Mouse (Mus musculus): ENCODE measurements at regions not wholly inside any gene's neighbourhood (a gene's known extent, or its start where the extent isn't known, plus 50 kb on each side); places are given as distances from the start of the nearest gene placed in this dataset.

- no peaks in the 10 kb centered on the region for H3K27me3 ChIP-seq (ENCODE audit: control insufficient read depth, insufficient read depth, low read length)
- no peaks in the 10 kb centered on the region for H3K4me1 ChIP-seq (ENCODE audit: control insufficient read depth in 2 of 2, insufficient read depth in 2 of 2, low read length in 2 of 2)
- ATAC-seq (ENCODE audit: insufficient number of reproducible peaks, insufficient read depth, low FRiP score, low read depth): no peak
- no peak overlapping the region for H3K27ac ChIP-seq (replicated peaks in 1 of 2; ENCODE audit: control insufficient read depth in 1 of 2, insufficient read depth in 1 of 2, low read depth in 2 of 2, low read length in 2 of 2)
- peaks cover 4% of the 10 kb centered on the region; the same call in 1 of the 2 replicates for H3K9me3 ChIP-seq (ENCODE audit: control insufficient read depth, low read length)
- no peak overlapping the region for H3K4me3 ChIP-seq (ENCODE audit: control insufficient read depth in 1 of 2, insufficient read depth in 1 of 2, low read depth in 1 of 2, low read length in 2 of 2)
- H3K36me3 ChIP-seq (ENCODE audit: control insufficient read depth, insufficient read depth, low read length): no peaks in the 10 kb centered on the region
- no peak overlapping the region for H3K4me2 ChIP-seq (ENCODE audit: low read length)
- H3K9ac ChIP-seq (ENCODE audit: low read length): no peak overlapping the region
- WGBS: 70% methylated on average over 3 of the region's 3 CpGs
Measured at GRCm38 (mm10) chr16:8201306-8201705, 223.6 kb downstream of the Tmem114 start.

DNA sequence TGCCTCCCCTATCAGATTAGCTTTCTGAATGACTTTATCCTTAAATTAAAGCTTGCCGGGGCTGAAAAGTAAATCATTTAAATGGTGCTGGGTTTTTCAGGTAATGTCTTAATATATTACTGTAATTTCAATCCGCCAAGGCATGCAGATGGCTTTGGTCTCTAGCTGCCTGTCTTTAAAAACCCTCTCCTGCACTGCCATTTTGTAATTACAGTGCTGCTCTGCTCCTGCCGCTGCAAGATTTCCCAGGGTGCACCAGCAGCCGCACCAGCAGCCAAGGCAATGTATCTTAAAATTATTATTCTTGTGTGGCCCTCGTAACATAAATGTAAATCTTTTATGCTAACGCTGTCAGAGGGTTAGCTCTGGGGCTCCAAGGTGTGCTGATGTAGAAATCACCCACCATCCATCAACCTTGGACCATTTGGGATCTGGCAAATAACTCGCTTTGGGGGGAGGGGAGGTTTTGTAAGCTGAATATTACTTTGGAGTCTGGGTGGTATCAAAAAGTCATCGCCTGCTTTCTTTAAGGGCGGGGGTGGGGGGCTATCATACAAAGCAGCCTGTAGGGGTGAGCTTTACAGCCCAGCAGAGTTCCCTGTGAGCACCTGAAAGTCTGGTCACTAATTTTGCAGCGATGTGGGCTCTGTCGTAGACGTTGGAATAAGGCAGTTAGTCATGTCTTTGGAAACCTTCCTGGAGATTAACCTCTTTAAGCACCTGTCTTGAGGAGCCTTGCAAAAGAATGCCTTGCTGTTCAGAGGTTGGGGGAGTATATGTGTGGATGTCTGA is 226.0 kb downstream of the Tmem114 start:
- no peak for ATAC-seq (ENCODE audit: insufficient number of reproducible peaks, insufficient read depth, low FRiP score, low read depth)

DNA sequence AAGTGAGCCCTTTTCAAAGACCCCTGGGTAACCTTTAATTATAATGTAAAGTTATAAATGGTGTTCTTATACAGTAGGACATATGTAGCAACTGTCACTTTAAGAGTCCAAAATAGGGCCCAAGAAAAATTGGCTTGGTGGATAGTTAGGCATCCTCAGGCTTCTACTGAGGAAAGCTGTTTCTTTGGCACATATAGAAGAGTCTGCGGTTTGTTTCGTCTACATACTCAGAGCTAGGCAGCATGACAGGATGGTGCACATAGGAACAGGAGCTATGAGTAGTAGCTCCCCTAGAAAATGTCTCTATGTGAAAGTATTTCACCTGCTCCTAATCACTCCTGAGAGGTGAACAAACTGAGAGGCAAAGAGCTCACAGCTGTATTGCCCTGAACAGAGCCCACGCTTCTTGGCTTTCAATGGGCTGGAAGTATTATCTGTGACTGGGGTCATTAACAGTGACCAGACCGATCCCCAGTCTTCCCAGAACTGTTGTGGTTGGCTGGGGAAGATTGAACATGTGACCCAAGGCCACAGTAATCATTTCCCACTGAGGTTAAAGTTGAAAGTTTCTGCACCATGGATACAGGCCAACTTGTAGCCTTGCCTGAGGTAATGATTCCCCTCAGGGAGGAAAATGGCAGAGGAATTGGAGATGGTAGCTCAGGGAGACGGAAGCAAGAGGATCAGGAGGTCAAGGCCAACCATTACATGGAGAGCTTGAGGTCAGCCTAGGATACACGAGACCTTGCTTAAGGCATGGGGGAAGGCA is 235.3 kb downstream of the Tmem114 start:
- 77% methylated on average over 6 of the region's 6 CpGs for WGBS
- Histone ChIP-seq H3K4me3 (ENCODE audit: control insufficient read depth in 1 of 2, insufficient read depth in 1 of 2, low read depth in 1 of 2, low read length in 2 of 2) (no peak overlapping the region), H3K9ac (ENCODE audit: low read length) (no peak overlapping the region), H3K9me3 (ENCODE audit: control insufficient read depth, low read length) (no peaks in the 10 kb centered on the region), H3K36me3 (ENCODE audit: control insufficient read depth, insufficient read depth, low read length) (no peaks in the 10 kb centered on the region), H3K4me2 (ENCODE audit: low read length) (no peak overlapping the region), H3K27ac (replicated peaks in 1 of 2; ENCODE audit: control insufficient read depth in 1 of 2, insufficient read depth in 1 of 2, low read depth in 2 of 2, low read length in 2 of 2) (no peak overlapping the region), H3K4me1 (ENCODE audit: control insufficient read depth in 2 of 2, insufficient read depth in 2 of 2, low read length in 2 of 2) (no peaks in the 10 kb centered on the region), H3K27me3 (ENCODE audit: control insufficient read depth, insufficient read depth, low read length) (no peaks in the 10 kb centered on the region)
- ATAC-seq (ENCODE audit: insufficient number of reproducible peaks, insufficient read depth, low FRiP score, low read depth): no peak

More for the DNA sequence above, 226.0 kb downstream of the Tmem114 start:
- no peaks in the 10 kb centered on the region for H3K36me3 ChIP-seq (ENCODE audit: control insufficient read depth, insufficient read depth, low read length)
- H3K4me3 ChIP-seq (ENCODE audit: control insufficient read depth in 1 of 2, insufficient read depth in 1 of 2, low read depth in 1 of 2, low read length in 2 of 2): no peak overlapping the region
- H3K27ac ChIP-seq (replicated peaks in 1 of 2; ENCODE audit: control insufficient read depth in 1 of 2, insufficient read depth in 1 of 2, low read depth in 2 of 2, low read length in 2 of 2): no peak overlapping the region
- H3K9ac ChIP-seq (ENCODE audit: low read length): no peak overlapping the region
- no peaks in the 10 kb centered on the region for H3K4me1 ChIP-seq (ENCODE audit: control insufficient read depth in 2 of 2, insufficient read depth in 2 of 2, low read length in 2 of 2)
- WGBS: 78% methylated on average over 12 of the region's 12 CpGs
- H3K9me3 ChIP-seq (ENCODE audit: control insufficient read depth, low read length): peaks cover 4% of the 10 kb centered on the region; the same call in 1 of the 2 replicates
- no peaks in the 10 kb centered on the region for H3K27me3 ChIP-seq (ENCODE audit: control insufficient read depth, insufficient read depth, low read length)
- H3K4me2 ChIP-seq (ENCODE audit: low read length): no peak overlapping the region

- H3K9me3 ChIP-seq (ENCODE audit: control insufficient read depth, low read length): no peaks in the 10 kb centered on the region
- no peak overlapping the region for H3K4me3 ChIP-seq (ENCODE audit: control insufficient read depth in 1 of 2, insufficient read depth in 1 of 2, low read depth in 1 of 2, low read length in 2 of 2)
- ATAC-seq (ENCODE audit: insufficient number of reproducible peaks, insufficient read depth, low FRiP score, low read depth): no peak
- H3K36me3 ChIP-seq (ENCODE audit: control insufficient read depth, insufficient read depth, low read length): no peaks in the 10 kb centered on the region
- no peak overlapping the region for H3K9ac ChIP-seq (ENCODE audit: low read length)
- 0 out of 4 replicates have a peak, but pooled peaks cover 0 to 3% of the 10 kb centered on the region in 2 experiments for H3K4me1 ChIP-seq (ENCODE audit: control insufficient read depth in 2 of 2, insufficient read depth in 2 of 2, low read length in 2 of 2)
- no peak overlapping the region for H3K27ac ChIP-seq (replicated peaks in 1 of 2; ENCODE audit: control insufficient read depth in 1 of 2, insufficient read depth in 1 of 2, low read depth in 2 of 2, low read length in 2 of 2)
- no peaks in the 10 kb centered on the region for H3K27me3 ChIP-seq (ENCODE audit: control insufficient read depth, insufficient read depth, low read length)
- 96% methylated on average over 1 of the region's 1 CpGs for WGBS
- no peak overlapping the region for H3K4me2 ChIP-seq (ENCODE audit: low read length)
Measured at GRCm38 (mm10) chr16:8189071-8189470, 235.9 kb downstream of the Tmem114 start.

GRCm38 (mm10) chr16:8188505-8188904 is 236.4 kb downstream of the Tmem114 start:
- Histone ChIP-seq H3K4me1 (ENCODE audit: control insufficient read depth in 2 of 2, insufficient read depth in 2 of 2, low read length in 2 of 2) (0 out of 4 replicates have a peak, but pooled peaks cover 0 to 3% of the 10 kb centered on the region in 2 experiments), H3K4me2 (ENCODE audit: low read length) (no peak overlapping the region), H3K27me3 (ENCODE audit: control insufficient read depth, insufficient read depth, low read length) (no peaks in the 10 kb centered on the region), H3K4me3 (ENCODE audit: control insufficient read depth in 1 of 2, insufficient read depth in 1 of 2, low read depth in 1 of 2, low read length in 2 of 2) (no peak overlapping the region), H3K9ac (ENCODE audit: low read length) (no peak overlapping the region), H3K9me3 (ENCODE audit: control insufficient read depth, low read length) (no peaks in the 10 kb centered on the region), H3K36me3 (ENCODE audit: control insufficient read depth, insufficient read depth, low read length) (no peaks in the 10 kb centered on the region), H3K27ac (replicated peaks in 1 of 2; ENCODE audit: control insufficient read depth in 1 of 2, insufficient read depth in 1 of 2, low read depth in 2 of 2, low read length in 2 of 2) (no peak overlapping the region)
- WGBS: 65% methylated on average over 4 of the region's 4 CpGs
- no peak for ATAC-seq (ENCODE audit: insufficient number of reproducible peaks, insufficient read depth, low FRiP score, low read depth)

DNA sequence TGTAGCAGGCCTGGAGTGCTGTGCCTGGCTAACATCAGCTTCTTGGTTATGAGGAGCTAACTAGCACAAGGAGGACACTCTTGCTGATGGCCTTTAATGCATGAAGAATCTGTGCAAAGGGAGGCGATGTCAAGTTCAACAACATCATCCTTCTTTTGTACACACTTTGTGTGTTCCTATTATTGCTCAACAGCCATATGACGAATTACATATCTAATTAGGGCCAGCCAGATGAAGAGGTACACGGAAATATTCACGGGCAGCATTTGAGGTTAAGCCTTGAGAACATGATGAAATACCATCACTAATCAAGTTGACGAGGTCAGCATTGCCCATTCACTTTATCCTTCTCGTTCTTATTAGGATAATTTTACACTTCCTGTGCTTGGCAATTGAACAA is 240.2 kb downstream of the Tmem114 start:
- 78% methylated on average over 6 of the region's 6 CpGs for WGBS
- Histone ChIP-seq H3K4me1 (ENCODE audit: control insufficient read depth in 2 of 2, insufficient read depth in 2 of 2, low read length in 2 of 2) (0 out of 4 replicates have a peak, but pooled peaks cover 0 to 3% of the 10 kb centered on the region in 2 experiments), H3K9me3 (ENCODE audit: control insufficient read depth, low read length) (no peaks in the 10 kb centered on the region), H3K36me3 (ENCODE audit: control insufficient read depth, insufficient read depth, low read length) (no peaks in the 10 kb centered on the region), H3K27ac (replicated peaks in 1 of 2; ENCODE audit: control insufficient read depth in 1 of 2, insufficient read depth in 1 of 2, low read depth in 2 of 2, low read length in 2 of 2) (no peak overlapping the region), H3K27me3 (ENCODE audit: control insufficient read depth, insufficient read depth, low read length) (no peaks in the 10 kb centered on the region), H3K4me3 (ENCODE audit: control insufficient read depth in 1 of 2, insufficient read depth in 1 of 2, low read depth in 1 of 2, low read length in 2 of 2) (no peak overlapping the region), H3K9ac (ENCODE audit: low read length) (no peak overlapping the region), H3K4me2 (ENCODE audit: low read length) (no peak overlapping the region)
- no peak for ATAC-seq (ENCODE audit: insufficient number of reproducible peaks, insufficient read depth, low FRiP score, low read depth)

DNA sequence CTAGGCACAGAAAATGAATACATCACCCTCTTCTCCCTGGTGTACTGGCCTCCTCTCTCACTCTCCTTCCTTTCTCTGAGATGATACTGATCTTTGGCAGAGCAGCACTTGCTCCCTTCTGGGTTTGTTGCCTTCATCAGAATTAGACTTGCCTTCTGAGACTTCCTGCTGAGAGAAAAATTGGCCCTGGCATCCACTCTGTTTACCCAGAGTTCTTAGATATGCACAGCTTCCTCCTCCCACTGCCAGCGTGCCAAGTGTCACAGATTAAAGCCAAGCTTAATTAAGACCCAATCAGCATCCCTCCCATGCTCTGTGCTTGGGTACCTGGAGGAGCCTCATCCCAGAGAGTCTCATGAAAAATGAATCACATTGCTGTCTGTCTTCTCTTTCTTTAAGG is 246.0 kb downstream of the Tmem114 start:
- H3K27me3 ChIP-seq (ENCODE audit: control insufficient read depth, insufficient read depth, low read length): no peaks in the 10 kb centered on the region
- no peak for ATAC-seq (ENCODE audit: insufficient number of reproducible peaks, insufficient read depth, low FRiP score, low read depth)

More for the DNA sequence above, 246.0 kb downstream of the Tmem114 start:
- H3K36me3 ChIP-seq (ENCODE audit: control insufficient read depth, insufficient read depth, low read length): no peaks in the 10 kb centered on the region
- H3K4me1 ChIP-seq (ENCODE audit: control insufficient read depth in 2 of 2, insufficient read depth in 2 of 2, low read length in 2 of 2): no peaks in the 10 kb centered on the region
- no peak overlapping the region for H3K4me3 ChIP-seq (ENCODE audit: control insufficient read depth in 1 of 2, insufficient read depth in 1 of 2, low read depth in 1 of 2, low read length in 2 of 2)
- no peaks in the 10 kb centered on the region for H3K9me3 ChIP-seq (ENCODE audit: control insufficient read depth, low read length)
- WGBS: 32% methylated on average over 1 of the region's 1 CpGs
- H3K9ac ChIP-seq (ENCODE audit: low read length): no peak overlapping the region
- H3K4me2 ChIP-seq (ENCODE audit: low read length): no peak overlapping the region
- H3K27ac ChIP-seq (replicated peaks in 1 of 2; ENCODE audit: control insufficient read depth in 1 of 2, insufficient read depth in 1 of 2, low read depth in 2 of 2, low read length in 2 of 2): no peak overlapping the region
